Mouse (Mus musculus) kidney, postnatal 4 days (tissue): ENCODE data around the gene Btrc.

Experiments
- DNase-seq, 2 experiments: peaks; one replicate each; pipeline ENCODE4 v3.0.0; 2021; ENCODE audit warnings: mixed read lengths in 2 of 2

Btrc gene

GRCm38 (mm10) chr19:45430971-45431633 lies 67.6 kb downstream of the Btrc start:
- no peak for DNase-seq

DNA sequence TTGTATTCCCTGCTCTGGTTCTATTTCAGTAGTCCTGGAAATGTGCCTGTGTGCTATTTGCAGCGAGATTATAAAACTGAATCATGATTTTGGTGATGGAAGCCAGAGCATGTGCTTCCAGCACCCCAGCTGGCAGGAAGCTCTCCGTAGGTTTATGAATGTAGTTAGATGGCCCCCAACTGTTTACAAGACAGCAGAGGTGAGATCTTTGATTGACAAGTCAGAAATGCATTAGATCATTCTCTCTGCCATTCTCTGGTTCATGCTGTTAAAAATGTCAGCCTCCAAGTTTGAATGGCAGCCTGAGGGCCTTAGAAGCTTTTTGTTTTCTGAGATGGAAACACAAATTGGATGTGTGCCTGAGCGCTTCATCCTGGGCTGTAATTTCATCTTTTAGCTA lies 68.8 kb downstream of the Btrc start:
- DNase-seq: no peak

GRCm38 (mm10) chr19:45436019-45436418 lies 72.5 kb downstream of the Btrc start:
- peak; percentile 74 to 78 for DNase-seq

GRCm38 (mm10) chr19:45437175-45437574 lies 73.6 kb downstream of the Btrc start:
- DNase-seq: no peak

- no peak for DNase-seq
Measured at GRCm38 (mm10) chr19:45438191-45438590, 74.7 kb downstream of the Btrc start.

DNA sequence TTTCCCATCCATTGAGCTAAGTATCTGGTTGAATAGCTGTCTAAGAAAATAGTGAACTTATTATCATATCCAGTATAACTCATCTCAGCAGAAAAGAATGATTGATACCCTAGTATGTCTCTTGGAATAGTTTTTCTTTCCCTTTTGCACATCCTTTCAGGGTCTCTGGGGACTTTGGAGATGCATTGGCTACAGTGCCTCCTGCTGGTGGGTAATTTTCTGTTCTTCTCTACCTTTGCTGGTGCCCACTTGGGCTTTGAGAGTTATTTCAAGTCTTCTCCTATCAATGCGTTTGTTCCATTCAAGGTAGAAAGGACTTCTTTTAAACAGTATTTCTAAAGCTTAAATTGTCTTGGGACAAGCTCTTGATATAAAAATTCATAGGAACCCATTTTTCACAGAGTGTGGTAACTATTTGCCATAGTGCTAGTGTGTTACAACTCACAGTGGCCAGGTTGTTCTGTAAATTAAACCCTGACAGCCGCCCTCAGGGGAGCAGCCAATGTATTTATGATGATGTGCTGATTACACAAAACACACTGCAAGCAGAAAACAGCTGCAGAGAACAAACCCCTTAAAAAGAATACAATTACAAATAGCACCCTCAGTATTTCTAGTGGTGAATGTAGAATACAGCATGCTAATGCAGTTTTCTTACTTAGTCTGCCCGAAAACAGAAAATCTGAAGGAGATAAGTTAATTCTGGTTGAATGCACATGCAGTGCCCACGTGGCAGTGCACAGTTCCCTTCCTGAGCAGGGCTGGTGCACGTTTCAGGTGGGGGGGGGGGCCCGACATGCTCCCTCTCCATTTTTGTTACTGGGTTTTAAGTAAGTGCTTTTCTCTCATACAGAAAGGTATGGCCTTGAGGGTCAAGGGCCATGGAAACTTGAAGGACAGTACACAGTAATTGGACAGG lies 75.7 kb downstream of the Btrc start:
- DNase-seq: peak in 1 of 2 experiments; percentile 17

DNA sequence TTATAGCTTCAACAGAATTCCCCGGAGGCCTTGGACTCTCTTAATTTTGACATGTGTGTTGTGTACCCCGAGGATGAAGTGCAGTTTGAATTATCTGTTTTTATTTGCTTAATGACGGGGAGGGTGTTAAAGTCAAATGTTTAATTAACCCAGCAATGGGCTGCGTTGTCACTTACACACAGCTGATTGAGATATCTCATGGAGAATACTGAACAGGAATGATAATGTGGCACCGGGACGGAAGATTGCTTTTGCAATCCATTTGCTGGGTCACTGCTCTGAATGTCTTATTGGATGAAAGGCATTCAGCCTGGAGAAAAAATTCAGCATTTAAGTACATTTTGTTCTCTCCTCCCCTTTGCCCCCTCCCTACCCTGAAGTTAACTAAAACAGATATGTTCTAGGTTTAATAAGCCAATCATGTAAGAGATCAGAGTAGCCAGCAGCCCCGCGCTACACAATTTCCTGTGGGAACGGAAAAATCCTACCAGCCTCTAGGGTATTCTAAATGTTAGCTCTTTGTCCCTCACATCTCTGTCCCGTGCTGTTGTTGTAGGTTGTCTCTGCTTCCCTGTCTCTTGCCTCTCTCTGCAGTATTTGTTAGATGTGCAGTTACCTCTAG lies 77.1 kb downstream of the Btrc start:
- no peak for DNase-seq

- DNase-seq: no peak
Measured at GRCm38 (mm10) chr19:45441717-45442116, 78.2 kb downstream of the Btrc start.

DNA sequence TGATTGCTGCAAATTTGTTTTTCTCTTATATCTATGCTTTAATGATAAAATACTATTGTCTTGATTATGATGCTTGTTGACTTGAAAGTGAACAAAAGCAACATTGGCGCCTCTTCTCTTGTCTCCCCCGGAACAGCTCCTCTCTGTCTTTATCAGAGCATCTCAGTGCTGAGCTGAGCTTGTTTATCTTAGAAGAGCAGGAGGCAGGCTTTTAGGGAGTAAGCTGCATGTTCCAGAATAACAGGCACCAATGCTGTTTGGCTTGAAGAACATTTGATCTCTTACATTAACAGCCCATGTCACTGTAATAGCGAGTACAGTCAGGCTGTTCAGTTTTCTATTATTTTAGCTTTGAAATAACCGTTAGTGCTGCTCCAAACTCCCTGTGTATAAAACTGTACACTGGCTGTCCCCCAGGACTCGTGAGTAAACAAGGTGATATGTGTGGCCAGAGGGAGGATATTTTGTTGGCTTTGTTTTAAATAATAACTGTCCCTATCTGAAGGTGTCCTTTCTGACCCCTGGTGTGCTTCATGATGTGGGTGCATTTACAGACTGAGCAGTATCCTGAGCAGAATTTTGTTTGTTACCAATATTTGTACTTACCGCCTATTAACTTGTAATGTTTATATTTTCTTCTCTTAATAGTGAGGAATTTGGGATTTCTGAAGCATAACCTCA lies 81.9 kb downstream of the Btrc start:
- no peak for DNase-seq

GRCm38 (mm10) chr19:45446631-45447030 lies 83.1 kb downstream of the Btrc start:
- DNase-seq: no peak

GRCm38 (mm10) chr19:45447222-45447621 lies 83.7 kb downstream of the Btrc start:
- DNase-seq: no peak

DNA sequence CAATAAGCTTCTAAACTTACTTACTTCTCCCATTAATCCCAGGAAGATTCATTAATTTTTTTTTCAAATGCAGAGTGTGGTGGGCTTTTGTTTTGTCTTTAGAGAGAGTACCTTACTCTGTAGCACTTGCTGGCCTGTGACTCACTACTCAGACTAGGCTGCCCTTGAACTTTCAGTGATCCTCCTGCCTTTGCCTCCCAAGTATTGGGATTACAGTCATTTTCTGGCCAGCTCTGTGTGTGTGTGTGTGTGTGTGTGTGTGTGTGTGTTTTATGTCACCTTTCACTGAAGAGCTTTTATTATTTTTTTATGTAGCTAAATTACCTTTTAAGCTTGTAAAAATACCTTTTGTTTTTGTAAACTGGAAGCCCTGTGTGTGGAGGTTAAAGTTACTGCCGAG lies 84.4 kb downstream of the Btrc start:
- no peak for DNase-seq

DNA sequence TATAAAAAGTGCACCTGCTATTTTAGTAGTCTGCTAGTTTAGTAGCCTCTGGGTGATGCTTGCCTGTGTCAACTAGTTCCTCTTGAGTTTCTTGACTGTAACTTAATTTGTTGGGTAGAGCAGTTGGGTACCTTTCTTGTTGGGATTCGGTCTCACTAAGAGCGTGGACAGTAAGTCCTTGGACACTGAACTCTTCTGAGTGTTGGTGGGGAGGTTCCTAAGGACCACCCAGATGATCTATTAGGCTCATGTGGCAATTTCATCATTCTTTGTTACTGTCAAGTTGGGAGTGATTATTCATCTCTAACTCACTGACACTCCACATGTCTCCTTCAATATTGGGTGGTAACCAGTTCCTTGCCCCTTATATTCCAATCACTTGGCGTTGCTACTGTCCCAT lies 90.9 kb downstream of the Btrc start:
- no peak for DNase-seq

GRCm38 (mm10) chr19:45456896-45457295 lies 93.4 kb downstream of the Btrc start:
- DNase-seq: no peak

DNA sequence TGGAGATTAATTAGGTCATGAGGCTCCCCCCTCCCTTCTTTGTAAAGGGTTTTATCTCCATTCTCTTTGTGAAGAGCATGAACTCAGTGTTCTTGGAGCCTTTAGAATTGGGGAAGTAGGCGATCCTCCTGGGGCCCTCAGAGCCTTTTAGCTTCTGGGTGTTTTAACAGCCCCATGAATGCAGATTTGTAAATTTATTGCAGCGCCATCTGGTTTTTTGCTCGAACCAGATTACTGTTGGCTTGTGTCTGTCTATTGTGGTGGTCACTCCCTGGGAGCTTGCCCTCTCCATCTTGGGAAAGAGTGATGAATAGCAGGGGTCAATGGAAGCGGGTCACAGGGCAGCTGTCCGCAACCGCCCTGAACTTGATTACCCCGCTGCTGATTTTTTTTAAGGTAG lies 95.2 kb downstream of the Btrc start:
- DNase-seq: peak; percentile 23 to 49

DNA sequence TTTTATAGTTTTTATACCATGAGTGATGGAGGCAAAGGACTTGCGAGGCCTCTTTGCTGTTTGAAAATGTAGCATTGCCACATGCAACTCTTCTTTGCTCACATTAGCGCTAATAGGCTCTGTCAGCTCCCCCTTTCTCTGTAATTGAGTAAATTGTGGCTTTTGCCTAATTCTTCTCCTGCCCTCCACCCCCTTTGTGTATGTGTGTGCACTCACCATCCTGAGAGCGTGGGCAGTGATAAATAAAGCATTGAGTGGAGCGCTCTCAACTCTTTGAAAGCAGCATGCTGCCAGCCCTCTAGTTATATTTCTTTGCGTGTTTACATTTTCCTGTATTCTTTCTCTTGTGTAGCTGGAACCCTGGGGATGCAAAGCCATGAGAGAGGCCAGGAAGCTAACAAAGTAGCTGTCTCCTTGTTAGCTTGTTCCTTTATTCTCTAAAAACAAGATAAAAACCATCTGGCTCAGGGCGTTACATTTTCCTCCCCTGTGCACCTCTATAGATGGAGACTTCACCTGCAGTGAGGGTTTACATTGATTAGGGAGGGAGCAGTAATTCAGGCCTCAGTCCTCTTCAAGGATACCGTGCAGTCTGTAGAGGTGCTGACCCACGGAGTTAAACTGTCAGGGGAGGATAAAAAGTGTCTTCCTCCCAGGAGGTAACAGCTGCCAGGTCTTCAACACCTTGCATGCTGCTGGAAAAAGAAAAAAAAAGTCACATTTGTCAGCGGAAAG lies 96.6 kb downstream of the Btrc start:
- no peak for DNase-seq

- peak in 1 of 2 experiments; percentile 32 for DNase-seq
Measured at GRCm38 (mm10) chr19:45460749-45461736, 97.5 kb downstream of the Btrc start.

GRCm38 (mm10) chr19:45469760-45470159 lies 106.2 kb downstream of the Btrc start:
- DNase-seq: no peak

DNA sequence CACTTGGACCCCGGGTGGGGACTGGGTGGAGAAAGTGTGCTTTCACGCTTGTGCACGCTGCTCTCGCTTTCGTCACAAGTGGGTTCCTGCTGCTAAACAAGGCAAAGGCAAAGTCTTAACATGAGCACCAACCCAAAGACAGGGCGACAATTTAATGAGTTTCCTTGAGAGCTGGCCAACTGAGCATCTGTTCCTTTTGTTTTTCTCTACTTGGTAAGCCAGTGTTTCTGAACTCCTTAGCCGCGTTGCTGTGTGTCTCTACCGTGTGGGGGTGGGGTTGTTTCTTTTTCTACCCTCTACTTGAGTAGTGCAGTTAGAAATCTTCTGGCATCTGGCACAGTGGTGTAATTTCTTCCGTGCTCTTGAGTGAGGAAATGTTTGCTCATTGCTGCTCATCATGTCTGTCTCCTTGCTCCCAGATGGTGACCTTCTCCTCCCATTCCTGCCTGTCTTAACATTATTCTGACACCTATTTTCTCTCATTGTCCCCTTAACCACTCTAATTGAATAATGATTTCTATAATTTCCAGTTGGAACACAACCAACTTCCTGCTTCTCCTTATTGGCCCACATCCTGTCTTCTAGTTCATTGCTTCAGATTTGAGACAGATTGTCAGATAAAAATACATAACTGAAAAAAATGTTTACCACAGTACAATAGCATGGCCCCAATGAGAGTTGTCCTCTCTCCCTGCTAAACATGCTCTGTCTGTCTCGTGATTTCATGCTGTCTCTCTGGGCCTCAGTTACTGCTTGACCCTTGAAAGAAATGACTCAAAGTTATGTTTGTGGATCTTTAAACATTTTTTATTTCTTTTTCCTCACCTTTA lies 109.4 kb downstream of the Btrc start:
- peak in 1 of 2 experiments; percentile 29 for DNase-seq

DNA sequence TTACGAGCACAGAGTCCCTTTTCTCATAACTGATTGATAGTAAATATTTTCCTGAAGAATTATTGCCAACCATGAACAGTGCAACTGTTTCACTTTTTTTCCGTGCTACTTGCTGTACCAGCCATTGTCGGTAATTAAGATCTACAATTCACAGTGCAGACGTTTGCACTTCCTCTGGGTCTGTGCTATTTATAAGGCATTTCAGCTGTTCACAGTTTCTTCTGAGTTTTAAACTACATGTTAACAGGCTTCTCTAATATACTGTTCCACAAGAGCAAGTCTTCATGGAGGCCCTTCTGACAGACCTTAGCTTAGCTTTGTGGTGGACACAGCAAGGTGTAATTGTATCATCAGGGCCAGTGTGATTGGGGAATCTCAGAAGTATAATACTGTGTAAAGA lies 111.2 kb downstream of the Btrc start:
- no peak for DNase-seq
